ENCODE assay signal across 9 mouse cellular contexts in genomic region chr11:48807563-48808303, GRCm38 (mm10). TPM values are rescaled to one million over a fixed set of nuclear protein-coding genes. Genes with fewer than 3 reads are reported as not detected.
DNase-seq lines count a peak whose midpoint lies in the region; ATAC-seq and TF ChIP-seq lines count a peak whose summit lies in the region.
"Had no signal": no experiment of that assay in that cellular context is flagged by ENCODE, and none has a peak within 500 bp of the region (broad histone marks: within the 10 kb centered on the region; RNA-seq: fewer than 3 reads in every experiment).

No protein-coding gene starts in this region.

- no peaks in the 10 kb centered on the region for H3K9me3 ChIP-seq in heart, embryonic 11.5 days (replicated peaks; ENCODE audit: control insufficient read depth, low read length)
- no peaks in the 10 kb centered on the region for H3K9me3 ChIP-seq in midbrain, embryonic 13.5 days
- H3K9me3 ChIP-seq in midbrain, embryonic 10.5 days (replicated peaks), result no peaks in the 10 kb centered on the region
- H3K9me3 ChIP-seq in limb, embryonic 11.5 days (ENCODE audit: control insufficient read depth, low read length), result no peaks in the 10 kb centered on the region
- H3K9me3 ChIP-seq in stomach, postnatal 0 days (ENCODE audit: control insufficient read depth, low read length), result no peaks in the 10 kb centered on the region

- intact Hi-C loops in heart, postnatal 14 days (cut with DNase I), result no loop called here

- H3K4me1 ChIP-seq in heart, embryonic 11.5 days (ENCODE audit: control insufficient read depth, insufficient read depth, low read length), result no peaks in the 10 kb centered on the region
- H3K4me1 ChIP-seq in midbrain, embryonic 13.5 days (replicated peaks), result peaks cover 6% of the 10 kb centered on the region; the same call in 1 of the 2 replicates
- no peaks in the 10 kb centered on the region; the same call in 1 of the 2 replicates for H3K4me1 ChIP-seq in midbrain, embryonic 10.5 days
- no peaks in the 10 kb centered on the region for H3K4me1 ChIP-seq in limb, embryonic 11.5 days (ENCODE audit: control insufficient read depth, insufficient read depth, low read length)
- H3K4me1 ChIP-seq in stomach, postnatal 0 days (replicated peaks; ENCODE audit: control insufficient read depth, insufficient read depth), result no peaks in the 10 kb centered on the region

- 59% methylated on average over 14 of the region's 14 CpGs for WGBS in heart, embryonic 11.5 days (ENCODE audit: insufficient replicate concordance)
- 74% methylated on average over 14 of the region's 14 CpGs for WGBS in midbrain, embryonic 13.5 days
- WGBS in midbrain, embryonic 10.5 days, result 75% methylated on average over 14 of the region's 14 CpGs
- WGBS in limb, embryonic 11.5 days, result 67% methylated on average over 14 of the region's 14 CpGs
- WGBS in stomach, postnatal 0 days, result 58% methylated on average over 14 of the region's 14 CpGs

- TF ChIP-seq CTCF in stomach, postnatal 0 days (IDR thresholded peaks at IDR 0.05; ENCODE audit: low read depth), result no peak

- no peak for DNase-seq in heart, postnatal 14 days
- no peak for DNase-seq in midbrain, embryonic 10.5 days (ENCODE audit: low spot score)
- DNase-seq in limb, embryonic 11.5 days (ENCODE audit: low spot score), result peak; percentile 46
- no peak for DNase-seq in stomach, postnatal 0 days (ENCODE audit: low spot score)
- DNase-seq in thymus, postnatal 10 days (ENCODE audit: low spot score in 2 of 2), result no peak
- DNase-seq: lung, adult 2 months had no signal

- no peaks in the 10 kb centered on the region for H3K27me3 ChIP-seq in heart, embryonic 11.5 days (ENCODE audit: control insufficient read depth, insufficient read depth, low read length)
- H3K27me3 ChIP-seq in midbrain, embryonic 13.5 days, result no peaks in the 10 kb centered on the region
- no peaks in the 10 kb centered on the region for H3K27me3 ChIP-seq in midbrain, embryonic 10.5 days (ENCODE audit: low read depth, poor library complexity, severe bottlenecking)
- no peaks in the 10 kb centered on the region for H3K27me3 ChIP-seq in limb, embryonic 11.5 days (ENCODE audit: control insufficient read depth, insufficient read depth, low read length)
- no peaks in the 10 kb centered on the region for H3K27me3 ChIP-seq in stomach, postnatal 0 days (ENCODE audit: control insufficient read depth, insufficient read depth, low read length)

- H3K36me3 ChIP-seq in heart, embryonic 11.5 days (ENCODE audit: control insufficient read depth, insufficient read depth, low read length), result peaks cover 63% of the 10 kb centered on the region
- peaks cover 99% of the 10 kb centered on the region for H3K36me3 ChIP-seq in midbrain, embryonic 13.5 days
- H3K36me3 ChIP-seq in midbrain, embryonic 10.5 days, result peaks cover 100% of the 10 kb centered on the region
- peaks cover 29% of the 10 kb centered on the region for H3K36me3 ChIP-seq in limb, embryonic 11.5 days (ENCODE audit: control insufficient read depth, insufficient read depth, low read length)
- peaks cover 49% of the 10 kb centered on the region for H3K36me3 ChIP-seq in stomach, postnatal 0 days (ENCODE audit: control insufficient read depth, insufficient read depth, low read length)

- no peak overlapping the region for H3K4me3 ChIP-seq in heart, embryonic 11.5 days (ENCODE audit: low read depth, low read length)
- H3K4me3 ChIP-seq in midbrain, embryonic 13.5 days (replicated peaks), result no peak overlapping the region
- H3K4me3 ChIP-seq in midbrain, embryonic 10.5 days, result no peak overlapping the region
- no peak overlapping the region for H3K4me3 ChIP-seq in limb, embryonic 11.5 days (ENCODE audit: low read depth, low read length)
- no peak overlapping the region for H3K4me3 ChIP-seq in stomach, postnatal 0 days (ENCODE audit: low read depth, low read length)

- no peak overlapping the region for H3K9ac ChIP-seq in heart, embryonic 11.5 days (ENCODE audit: low read depth, low read length)
- H3K9ac ChIP-seq in midbrain, embryonic 13.5 days (replicated peaks), result no peak overlapping the region
- no peak overlapping the region for H3K9ac ChIP-seq in limb, embryonic 11.5 days (ENCODE audit: low read length)
- H3K9ac ChIP-seq in stomach, postnatal 0 days (ENCODE audit: low read length), result no peak overlapping the region

- peak; percentile 35; the same call in 1 of the 2 replicates for ATAC-seq in heart, embryonic 11.5 days (replicated peaks; ENCODE audit: insufficient number of reproducible peaks, low FRiP score, low TSS enrichment)
- peak; percentile 38 for ATAC-seq in midbrain, embryonic 13.5 days
- ATAC-seq in limb, embryonic 11.5 days (ENCODE audit: insufficient number of reproducible peaks, low FRiP score, low TSS enrichment, low read depth), result peak; percentile 49; the same call in 1 of the 2 replicates
- peak; percentile 21; the same call in 1 of the 2 replicates for ATAC-seq in stomach, postnatal 0 days (ENCODE audit: low FRiP score, low TSS enrichment)
- no peak for ATAC-seq in cerebellum, adult (ENCODE audit: insufficient number of reproducible peaks, low FRiP score, low TSS enrichment)

- no peak overlapping the region for H3K4me2 ChIP-seq in heart, embryonic 11.5 days
- no peak overlapping the region for H3K4me2 ChIP-seq in midbrain, embryonic 13.5 days (replicated peaks)
- H3K4me2 ChIP-seq in limb, embryonic 11.5 days (ENCODE audit: low read depth, severe bottlenecking), result no peak overlapping the region
- H3K4me2 ChIP-seq in stomach, postnatal 0 days (replicated peaks; ENCODE audit: low read depth), result no peak overlapping the region

- no peak for TF ChIP-seq EP300 in stomach, postnatal 0 days (optimal IDR thresholded peaks at IDR 0.05)

- H3K27ac ChIP-seq in heart, embryonic 11.5 days (ENCODE audit: low read depth, low read length), result no peak overlapping the region
- no peak overlapping the region for H3K27ac ChIP-seq in midbrain, embryonic 13.5 days
- no peak overlapping the region for H3K27ac ChIP-seq in midbrain, embryonic 10.5 days (replicated peaks)
- no peak overlapping the region for H3K27ac ChIP-seq in limb, embryonic 11.5 days (replicated peaks; ENCODE audit: low read depth, low read length)
- H3K27ac ChIP-seq in stomach, postnatal 0 days (replicated peaks), result no peak overlapping the region; the same call in 1 of the 2 replicates

RNA-seq across cellular contexts. Expression of gene Rack1, which starts 7.6 kb away (rescaled TPM):
- polyA plus RNA-seq in heart, embryonic 11.5 days (2014; fragmentation: Nextera tagmentation; extraction: Ambion mirVana), result 538 and 603 TPM in 2 replicates
- 100 to 1,000 TPM; 400 to 478 TPM for total RNA-seq in heart, postnatal 14 days (2021)
- 472 and 473 TPM in 2 replicates for polyA plus RNA-seq in midbrain, embryonic 13.5 days (2015; fragmentation: Nextera tagmentation; extraction: Ambion mirVana)
- 659 and 788 TPM in 2 replicates for polyA plus RNA-seq in midbrain, embryonic 10.5 days (2016; fragmentation: Nextera tagmentation; extraction: Ambion mirVana)
- 805 and 864 TPM in 2 replicates for polyA plus RNA-seq in limb, embryonic 11.5 days (2014; fragmentation: Nextera tagmentation; extraction: Ambion mirVana)
- polyA plus RNA-seq in stomach, postnatal 0 days (2015; fragmentation: Nextera tagmentation; extraction: Ambion mirVana), result 524 and 529 TPM in 2 replicates

RNA-seq across cellular contexts. Expression of gene Trim41, which starts 9.4 kb away (rescaled TPM):
- 3.3 and 3.7 TPM in 2 replicates for polyA plus RNA-seq in heart, embryonic 11.5 days (2014; fragmentation: Nextera tagmentation; extraction: Ambion mirVana)
- 10 to 100 TPM; 26.4 to 27.0 TPM for total RNA-seq in heart, postnatal 14 days (2021)
- polyA plus RNA-seq in midbrain, embryonic 13.5 days (2015; fragmentation: Nextera tagmentation; extraction: Ambion mirVana), result 6.9 and 7.0 TPM in 2 replicates
- polyA plus RNA-seq in midbrain, embryonic 10.5 days (2016; fragmentation: Nextera tagmentation; extraction: Ambion mirVana), result 4.7 and 5.3 TPM in 2 replicates
- 5.7 TPM in 2 replicates for polyA plus RNA-seq in limb, embryonic 11.5 days (2014; fragmentation: Nextera tagmentation; extraction: Ambion mirVana)
- polyA plus RNA-seq in stomach, postnatal 0 days (2015; fragmentation: Nextera tagmentation; extraction: Ambion mirVana), result 3.6 and 4.0 TPM in 2 replicates

RNA-seq across cellular contexts. Expression of gene Trim7, which starts 18.2 kb away (rescaled TPM):
- polyA plus RNA-seq in heart, embryonic 11.5 days (2014; fragmentation: Nextera tagmentation; extraction: Ambion mirVana), result 0.43 and 0.70 TPM in 2 replicates
- 10 to 100 TPM; 23.4 to 23.9 TPM for total RNA-seq in heart, postnatal 14 days (2021)
- 0.89 and 1.0 TPM in 2 replicates for polyA plus RNA-seq in midbrain, embryonic 13.5 days (2015; fragmentation: Nextera tagmentation; extraction: Ambion mirVana)
- polyA plus RNA-seq in midbrain, embryonic 10.5 days (2016; fragmentation: Nextera tagmentation; extraction: Ambion mirVana), result 0.32 and 0.99 TPM in 2 replicates
- polyA plus RNA-seq in limb, embryonic 11.5 days (2014; fragmentation: Nextera tagmentation; extraction: Ambion mirVana), result 0.25 and 0.41 TPM in 2 replicates
- 3.0 and 3.4 TPM in 2 replicates for polyA plus RNA-seq in stomach, postnatal 0 days (2015; fragmentation: Nextera tagmentation; extraction: Ambion mirVana)

RNA-seq across cellular contexts. Expression of gene Gm12184, which starts 18.7 kb away (rescaled TPM):
- 2.9 and 4.0 TPM in 2 replicates for polyA plus RNA-seq in heart, embryonic 11.5 days (2014; fragmentation: Nextera tagmentation; extraction: Ambion mirVana)
- total RNA-seq in heart, postnatal 14 days (2021), result 1 to 10 TPM; 2.6 to 3.0 TPM
- polyA plus RNA-seq in midbrain, embryonic 13.5 days (2015; fragmentation: Nextera tagmentation; extraction: Ambion mirVana), result 3.4 and 3.6 TPM in 2 replicates
- polyA plus RNA-seq in midbrain, embryonic 10.5 days (2016; fragmentation: Nextera tagmentation; extraction: Ambion mirVana), result 2.1 and 3.2 TPM in 2 replicates
- 9.4 and 13.5 TPM in 2 replicates for polyA plus RNA-seq in limb, embryonic 11.5 days (2014; fragmentation: Nextera tagmentation; extraction: Ambion mirVana)
- 5.0 and 7.3 TPM in 2 replicates for polyA plus RNA-seq in stomach, postnatal 0 days (2015; fragmentation: Nextera tagmentation; extraction: Ambion mirVana)
